Comparison of ENCODE assay signal across 11 mouse cellular contexts in genomic region chr2:155278361-155278760, GRCm38 (mm10). TPM values are rescaled to one million over a fixed set of nuclear protein-coding genes. Genes with fewer than 3 reads are reported as not detected.
DNase-seq lines count a peak whose midpoint lies in the region; ATAC-seq and TF ChIP-seq lines count a peak whose summit lies in the region.
"Had no signal": no experiment of that assay in that cellular context is flagged by ENCODE, and none has a peak within 500 bp of the region (broad histone marks: within the 10 kb centered on the region; RNA-seq: fewer than 3 reads in every experiment).

No protein-coding gene starts in this region.

- intact Hi-C loops in gastrocnemius, adult 2 months (cut with DNase I): no loop called here
- intact Hi-C loops in left cerebral cortex, adult 2 months (cut with DNase I): no loop called here

- H3K4me2 ChIP-seq in lung, postnatal 0 days (replicated peaks; ENCODE audit: low read depth, low read length): no peak overlapping the region
- H3K4me2 ChIP-seq in liver, embryonic 11.5 days: no peak overlapping the region
- H3K4me2 ChIP-seq: lung, embryonic 14.5 days had no signal

- peak overlapping the region; percentile 99 for H3K4me3 ChIP-seq in gastrocnemius, adult 2 months
- no peak overlapping the region for H3K4me3 ChIP-seq in lung, postnatal 0 days (ENCODE audit: low read depth, low read length)
- H3K4me3 ChIP-seq in liver, embryonic 11.5 days (ENCODE audit: low read depth, low read length): no peak overlapping the region
- H3K4me3 ChIP-seq in left cerebral cortex, adult 2 months: no peak overlapping the region

- TF ChIP-seq EP300 in lung, postnatal 0 days (IDR thresholded peaks at IDR 0.05): no peak

- no peaks in the 10 kb centered on the region for H3K36me3 ChIP-seq in lung, postnatal 0 days (ENCODE audit: insufficient read depth, low read length)
- peaks cover 4% of the 10 kb centered on the region; the same call in 1 of the 2 replicates for H3K36me3 ChIP-seq in liver, embryonic 11.5 days (ENCODE audit: control insufficient read depth, insufficient read depth, low read length)

- 55% methylated on average over 7 of the region's 7 CpGs for WGBS in lung, postnatal 0 days
- 96% methylated on average over 7 of the region's 7 CpGs for WGBS in liver, embryonic 11.5 days

- ATAC-seq in lung, postnatal 0 days: peak; percentile 27
- ATAC-seq in liver, embryonic 11.5 days (replicated peaks; ENCODE audit: low FRiP score): no peak
- ATAC-seq: activated CD4-positive, CD25-positive, alpha-beta regulatory T cell, adult 4 months had no signal

- TF ChIP-seq CTCF in gastrocnemius, adult 2 months (IDR thresholded peaks at IDR 0.05): no peak
- no peak for TF ChIP-seq CTCF in lung, postnatal 0 days (IDR thresholded peaks at IDR 0.05)
- TF ChIP-seq CTCF in left cerebral cortex, adult 2 months (IDR thresholded peaks at IDR 0.05): no peak

- H3K27me3 ChIP-seq in lung, postnatal 0 days (replicated peaks; ENCODE audit: insufficient read depth, low read length): no peaks in the 10 kb centered on the region
- no peaks in the 10 kb centered on the region for H3K27me3 ChIP-seq in liver, embryonic 11.5 days (replicated peaks; ENCODE audit: control insufficient read depth, insufficient read depth, low read length)
- H3K27me3 ChIP-seq: embryonic facial prominence, embryonic 13.5 days had no signal

- H3K4me1 ChIP-seq in lung, postnatal 0 days (ENCODE audit: insufficient read depth, low read depth, low read length): peaks cover 5% of the 10 kb centered on the region; the same call in 1 of the 2 replicates
- H3K4me1 ChIP-seq in liver, embryonic 11.5 days (replicated peaks; ENCODE audit: control insufficient read depth, insufficient read depth, low read length): peaks cover 5% of the 10 kb centered on the region

- H3K9ac ChIP-seq in lung, postnatal 0 days (replicated peaks; ENCODE audit: low read depth): no peak overlapping the region
- no peak overlapping the region for H3K9ac ChIP-seq in liver, embryonic 11.5 days (ENCODE audit: low read depth, low read length)
- H3K9ac ChIP-seq: lung, embryonic 14.5 days had no signal

- DNase-seq in kidney, postnatal 10 days: peak; percentile 14
- DNase-seq in kidney, adult 9 months: no peak
- peak; percentile 89 to 93 for DNase-seq in adrenal gland, postnatal 36 days
- peak; percentile 93 for DNase-seq in gastrocnemius, adult 2 months
- peak; percentile 75 for DNase-seq in lung, postnatal 0 days (ENCODE audit: low spot score)
- DNase-seq in liver, embryonic 11.5 days (ENCODE audit: low spot score): no peak
- no peak for DNase-seq in left cerebral cortex, adult 2 months (ENCODE audit: extremely low spot score in 1 of 2, low spot score in 2 of 2)
- DNase-seq in T-cell, adult 2 months (ENCODE audit: low spot score): no peak
- DNase-seq: lung, embryonic 14.5 days had no signal

- H3K27ac ChIP-seq in gastrocnemius, adult 2 months: peak overlapping the region; percentile 99
- H3K27ac ChIP-seq in lung, postnatal 0 days (ENCODE audit: low read length): no peak overlapping the region
- H3K27ac ChIP-seq in liver, embryonic 11.5 days (ENCODE audit: low read depth, low read length): no peak overlapping the region
- no peak overlapping the region for H3K27ac ChIP-seq in left cerebral cortex, adult 2 months

- H3K9me3 ChIP-seq in lung, postnatal 0 days (ENCODE audit: low read length): no peaks in the 10 kb centered on the region
- no peaks in the 10 kb centered on the region for H3K9me3 ChIP-seq in liver, embryonic 11.5 days (ENCODE audit: control insufficient read depth, low read length)
- H3K9me3 ChIP-seq: embryonic facial prominence, embryonic 13.5 days had no signal

RNA-seq across cellular contexts. Expression of gene Map1lc3a, which starts 2.3 kb away (rescaled TPM):
- 100 to 1,000 TPM; 469 to 912 TPM for total RNA-seq in adrenal gland, postnatal 36 days (2021)
- 100 to 1,000 TPM; 267 to 277 TPM for total RNA-seq in gastrocnemius, adult 2 months (2021)
- polyA plus RNA-seq in lung, postnatal 0 days (2015; fragmentation: Nextera tagmentation; extraction: Ambion mirVana): 382 and 428 TPM in 2 replicates
- 43.5 and 45.6 TPM in 2 replicates for polyA plus RNA-seq in liver, embryonic 11.5 days (2014; fragmentation: Nextera tagmentation; extraction: Ambion mirVana)
- 100 to 1,000 TPM; 313 to 317 TPM for total RNA-seq in left cerebral cortex, adult 2 months (2021)

RNA-seq across cellular contexts. Expression of gene Dynlrb1, which starts 42.0 kb away (rescaled TPM):
- total RNA-seq in adrenal gland, postnatal 36 days (2021): 100 to 1,000 TPM; 289 to 360 TPM
- 100 to 1,000 TPM; 100 to 128 TPM for total RNA-seq in gastrocnemius, adult 2 months (2021)
- 332 TPM in 2 replicates for polyA plus RNA-seq in lung, postnatal 0 days (2015; fragmentation: Nextera tagmentation; extraction: Ambion mirVana)
- 272 and 289 TPM in 2 replicates for polyA plus RNA-seq in liver, embryonic 11.5 days (2014; fragmentation: Nextera tagmentation; extraction: Ambion mirVana)
- total RNA-seq in left cerebral cortex, adult 2 months (2021): 100 to 1,000 TPM; 294 to 305 TPM

Comparison
In these comparisons a context has a peak if more than half of its experiments do, and no peak if none do; other contexts are left out.
1. DNase-seq: peak in kidney, postnatal 10 days (single experiment), adrenal gland, postnatal 36 days (2 of 2), gastrocnemius, adult 2 months (single experiment) and lung, postnatal 0 days (single experiment); none in kidney, adult 9 months (single experiment), liver, embryonic 11.5 days (single experiment), left cerebral cortex, adult 2 months (0 of 2) and T-cell, adult 2 months (single experiment).